Mouse (Mus musculus): ENCODE measurements at regions not wholly inside any gene's neighbourhood (a gene's known extent, or its start where the extent isn't known, plus 50 kb on each side); places are given as distances from the start of the nearest gene placed in this dataset.

- H3K27ac ChIP-seq: no peak overlapping the region
- H3K4me1 ChIP-seq: peaks cover 10% of the 10 kb centered on the region
- H3K36me3 ChIP-seq: no peaks in the 10 kb centered on the region
- no peak overlapping the region for H3K9ac ChIP-seq
- no peak for ATAC-seq (ENCODE audit: insufficient number of reproducible peaks, insufficient read depth, low FRiP score, low TSS enrichment)
- WGBS: 72% methylated on average over 3 of the region's 3 CpGs
- H3K9me3 ChIP-seq: no peaks in the 10 kb centered on the region
- no peak overlapping the region for H3K4me2 ChIP-seq (replicated peaks)
- 0 out of 2 replicates have a peak, but pooled peaks cover 4% of the 10 kb centered on the region for H3K27me3 ChIP-seq
- H3K4me3 ChIP-seq: no peak overlapping the region
These were observed 87.2 kb downstream of the Cxcl12 start for GRCm38 (mm10) chr6:117255399-117256098.

GRCm38 (mm10) chr6:117256099-117256471, 87.8 kb downstream of the Cxcl12 start:
- H3K4me3 ChIP-seq: no peak overlapping the region
- no peak overlapping the region for H3K27ac ChIP-seq
- 87% methylated on average over 2 of the region's 2 CpGs for WGBS
- H3K9me3 ChIP-seq: no peaks in the 10 kb centered on the region
- no peak for ATAC-seq (ENCODE audit: insufficient number of reproducible peaks, insufficient read depth, low FRiP score, low TSS enrichment)
- peaks cover 10% of the 10 kb centered on the region for H3K4me1 ChIP-seq
- H3K9ac ChIP-seq: no peak overlapping the region
- H3K36me3 ChIP-seq: no peaks in the 10 kb centered on the region
- 0 out of 2 replicates have a peak, but pooled peaks cover 4% of the 10 kb centered on the region for H3K27me3 ChIP-seq
- no peak overlapping the region for H3K4me2 ChIP-seq (replicated peaks)

- ATAC-seq (ENCODE audit: insufficient number of reproducible peaks, insufficient read depth, low FRiP score, low TSS enrichment): no peak
- H3K27me3 ChIP-seq: no peaks in the 10 kb centered on the region
- H3K9ac ChIP-seq: no peak overlapping the region
- no peaks in the 10 kb centered on the region for H3K36me3 ChIP-seq
- H3K9me3 ChIP-seq: no peaks in the 10 kb centered on the region
- peaks cover 10% of the 10 kb centered on the region; the same call in 1 of the 2 replicates for H3K4me1 ChIP-seq
- H3K27ac ChIP-seq: no peak overlapping the region
- WGBS: 91% methylated on average over 4 of the region's 4 CpGs
- no peak overlapping the region for H3K4me3 ChIP-seq
- H3K4me2 ChIP-seq (replicated peaks): no peak overlapping the region
These were observed 89.3 kb downstream of the Cxcl12 start for GRCm38 (mm10) chr6:117257591-117257990.

GRCm38 (mm10) chr6:117267906-117268305, 99.6 kb downstream of the Cxcl12 start:
- Histone ChIP-seq H3K4me2 (replicated peaks) (no peak overlapping the region), H3K27ac (no peak overlapping the region), H3K36me3 (no peaks in the 10 kb centered on the region), H3K9me3 (no peaks in the 10 kb centered on the region), H3K4me3 (no peak overlapping the region), H3K27me3 (no peaks in the 10 kb centered on the region), H3K9ac (no peak overlapping the region), H3K4me1 (peaks cover 9% of the 10 kb centered on the region)
- WGBS: 73% methylated on average over 1 of the region's 1 CpGs
- ATAC-seq (ENCODE audit: insufficient number of reproducible peaks, insufficient read depth, low FRiP score, low TSS enrichment): no peak

GRCm38 (mm10) chr6:117268376-117268775, 100.0 kb downstream of the Cxcl12 start:
- Histone ChIP-seq H3K27ac (no peak overlapping the region), H3K27me3 (no peaks in the 10 kb centered on the region), H3K9me3 (no peaks in the 10 kb centered on the region), H3K4me1 (peaks cover 9% of the 10 kb centered on the region), H3K4me2 (replicated peaks) (no peak overlapping the region), H3K4me3 (no peak overlapping the region), H3K9ac (no peak overlapping the region), H3K36me3 (no peaks in the 10 kb centered on the region)
- ATAC-seq (ENCODE audit: insufficient number of reproducible peaks, insufficient read depth, low FRiP score, low TSS enrichment): no peak
- WGBS: 95% methylated on average over 2 of the region's 2 CpGs

- H3K27ac ChIP-seq: no peak overlapping the region
- no peaks in the 10 kb centered on the region for H3K27me3 ChIP-seq
- H3K9ac ChIP-seq: no peak overlapping the region
- H3K4me2 ChIP-seq (replicated peaks): no peak overlapping the region
- ATAC-seq (ENCODE audit: insufficient number of reproducible peaks, insufficient read depth, low FRiP score, low TSS enrichment): no peak
- H3K9me3 ChIP-seq: no peaks in the 10 kb centered on the region
- 82% methylated on average over 3 of the region's 3 CpGs for WGBS
- no peak overlapping the region for H3K4me3 ChIP-seq
- no peaks in the 10 kb centered on the region for H3K36me3 ChIP-seq
- peaks cover 15% of the 10 kb centered on the region for H3K4me1 ChIP-seq
These were observed 101.9 kb downstream of the Cxcl12 start for GRCm38 (mm10) chr6:117270261-117270660.

GRCm38 (mm10) chr6:117271562-117272226, 103.4 kb downstream of the Cxcl12 start:
- 62% methylated on average over 12 of the region's 12 CpGs for WGBS
- Histone ChIP-seq H3K4me2 (replicated peaks) (no peak overlapping the region), H3K4me1 (peaks cover 20% of the 10 kb centered on the region), H3K9me3 (no peaks in the 10 kb centered on the region), H3K36me3 (no peaks in the 10 kb centered on the region), H3K27me3 (no peaks in the 10 kb centered on the region), H3K4me3 (no peak overlapping the region), H3K9ac (no peak overlapping the region), H3K27ac (no peak overlapping the region)
- no peak for ATAC-seq (ENCODE audit: insufficient number of reproducible peaks, insufficient read depth, low FRiP score, low TSS enrichment)

GRCm38 (mm10) chr6:117272227-117272955, 104.1 kb downstream of the Cxcl12 start:
- Histone ChIP-seq H3K4me2 (replicated peaks) (no peak overlapping the region), H3K4me1 (peaks cover 20% of the 10 kb centered on the region), H3K9me3 (no peaks in the 10 kb centered on the region), H3K36me3 (no peaks in the 10 kb centered on the region), H3K4me3 (no peak overlapping the region), H3K9ac (no peak overlapping the region), H3K27ac (no peak overlapping the region), H3K27me3 (no peaks in the 10 kb centered on the region)
- no peak for ATAC-seq (ENCODE audit: insufficient number of reproducible peaks, insufficient read depth, low FRiP score, low TSS enrichment)
- WGBS: 73% methylated on average over 9 of the region's 9 CpGs

GRCm38 (mm10) chr6:117275915-117276314, 107.6 kb downstream of the Cxcl12 start:
- Histone ChIP-seq H3K27ac (no peak overlapping the region), H3K4me2 (replicated peaks) (no peak overlapping the region), H3K27me3 (no peaks in the 10 kb centered on the region), H3K9me3 (no peaks in the 10 kb centered on the region), H3K36me3 (no peaks in the 10 kb centered on the region), H3K4me1 (peaks cover 34% of the 10 kb centered on the region), H3K4me3 (no peak overlapping the region), H3K9ac (no peak overlapping the region)
- 90% methylated on average over 5 of the region's 5 CpGs for WGBS
- no peak for ATAC-seq (ENCODE audit: insufficient number of reproducible peaks, insufficient read depth, low FRiP score, low TSS enrichment)

GRCm38 (mm10) chr6:117276850-117277249, 108.5 kb downstream of the Cxcl12 start:
- 59% methylated on average over 3 of the region's 3 CpGs for WGBS
- no peak for ATAC-seq (ENCODE audit: insufficient number of reproducible peaks, insufficient read depth, low FRiP score, low TSS enrichment)

GRCm38 (mm10) chr6:117279297-117279696, 111.0 kb downstream of the Cxcl12 start:
- no peak for ATAC-seq (ENCODE audit: insufficient number of reproducible peaks, insufficient read depth, low FRiP score, low TSS enrichment)
- no peak overlapping the region for H3K27ac ChIP-seq

More at GRCm38 (mm10) chr6:117276850-117277249, 108.5 kb downstream of the Cxcl12 start:
- no peaks in the 10 kb centered on the region for H3K36me3 ChIP-seq
- H3K9ac ChIP-seq: no peak overlapping the region
- no peak overlapping the region for H3K4me3 ChIP-seq
- H3K9me3 ChIP-seq: no peaks in the 10 kb centered on the region
- H3K4me1 ChIP-seq: peaks cover 26% of the 10 kb centered on the region
- no peaks in the 10 kb centered on the region for H3K27me3 ChIP-seq
- no peak overlapping the region for H3K4me2 ChIP-seq (replicated peaks)
- no peak overlapping the region for H3K27ac ChIP-seq

More at GRCm38 (mm10) chr6:117279297-117279696, 111.0 kb downstream of the Cxcl12 start:
- Histone ChIP-seq H3K4me2 (replicated peaks) (no peak overlapping the region), H3K9ac (no peak overlapping the region), H3K4me3 (no peak overlapping the region), H3K27me3 (no peaks in the 10 kb centered on the region), H3K36me3 (no peaks in the 10 kb centered on the region), H3K4me1 (peaks cover 25% of the 10 kb centered on the region), H3K9me3 (no peaks in the 10 kb centered on the region)

Measured in embryonic facial prominence, embryonic 12.5 days (tissue).